Mouse (Mus musculus) C2C12 (cell line): ENCODE data around the gene Psd. TPM values are rescaled to one million over a fixed set of nuclear protein-coding genes. Genes with fewer than 3 reads are reported as not detected.

Source experiments
- H3K27me3 ChIP-seq: one replicate; pipeline ENCODE4 v1.6.1; 2011; ENCODE audit not compliant: control insufficient read depth, insufficient read depth, insufficient read length
- H3K36me3 ChIP-seq: one replicate; pipeline ENCODE4 v1.6.1; 2011; ENCODE audit not compliant: control insufficient read depth, insufficient read depth
- H3K4me3 ChIP-seq: one replicate; pipeline ENCODE4 v1.5.1; 2011; ENCODE audit warnings: mild to moderate bottlenecking, control low read depth; ENCODE audit not compliant: poor library complexity, insufficient read depth, severe bottlenecking
- H3K79me2 ChIP-seq: one replicate; pipeline ENCODE4 v1.6.1; 2011; ENCODE audit not compliant: control insufficient read depth, insufficient read depth
- H3K79me3 ChIP-seq: one replicate; pipeline ENCODE4 v1.6.1; 2011; ENCODE audit warnings: low read depth, control low read depth
- H3ac ChIP-seq: one replicate; pipeline ENCODE3; 2011; ENCODE audit warnings: low read depth; ENCODE audit not compliant: control insufficient read depth, insufficient read length
- CEBPB ChIP-seq: IDR thresholded peaks from one replicate; pipeline ENCODE4 v1.6.1; 2011; ENCODE audit warnings: low read depth, mild to moderate bottlenecking, control low read depth, moderate library complexity
- CTCF ChIP-seq: IDR thresholded peaks from one replicate; pipeline ENCODE4 v1.5.1; 2011; ENCODE audit not compliant: control insufficient read depth, insufficient read depth, insufficient read length
- FOSL1 ChIP-seq: IDR thresholded peaks from one replicate; pipeline ENCODE4 v1.8.0; 2011; ENCODE audit warnings: mild to moderate bottlenecking, low read length; ENCODE audit not compliant: poor library complexity, insufficient read depth, severe bottlenecking
- MAX ChIP-seq: IDR thresholded peaks from one replicate; pipeline ENCODE4 v1.6.1; 2011; ENCODE audit warnings: mild to moderate bottlenecking, control low read depth
- MYOD1 ChIP-seq: IDR thresholded peaks from one replicate; pipeline ENCODE4 v1.6.1; 2011; ENCODE audit warnings: low read depth; ENCODE audit not compliant: control insufficient read depth, insufficient read length
- MYOG ChIP-seq: IDR thresholded peaks from one replicate; pipeline ENCODE4 v1.6.1; 2011; ENCODE audit not compliant: control insufficient read depth, insufficient read length; ENCODE audit errors: extremely low read depth
- USF1 ChIP-seq: IDR thresholded peaks from one replicate; pipeline ENCODE4 v1.6.1; 2011; ENCODE audit warnings: low read depth, mild to moderate bottlenecking, control low read depth, moderate library complexity
- polyA plus RNA-seq: library from polyadenylated mRNA; unstranded; fragments of >200 nt; fragmentation: generic; extraction: Trizol; gene quantifications from one replicate; pipeline ENCODE4 v1.2.1, GENCODE M21; 2012; ENCODE audit warnings: missing spikeins

The Psd gene
- polyA plus RNA-seq, 1 experiment, result 11.8 TPM

DNA sequence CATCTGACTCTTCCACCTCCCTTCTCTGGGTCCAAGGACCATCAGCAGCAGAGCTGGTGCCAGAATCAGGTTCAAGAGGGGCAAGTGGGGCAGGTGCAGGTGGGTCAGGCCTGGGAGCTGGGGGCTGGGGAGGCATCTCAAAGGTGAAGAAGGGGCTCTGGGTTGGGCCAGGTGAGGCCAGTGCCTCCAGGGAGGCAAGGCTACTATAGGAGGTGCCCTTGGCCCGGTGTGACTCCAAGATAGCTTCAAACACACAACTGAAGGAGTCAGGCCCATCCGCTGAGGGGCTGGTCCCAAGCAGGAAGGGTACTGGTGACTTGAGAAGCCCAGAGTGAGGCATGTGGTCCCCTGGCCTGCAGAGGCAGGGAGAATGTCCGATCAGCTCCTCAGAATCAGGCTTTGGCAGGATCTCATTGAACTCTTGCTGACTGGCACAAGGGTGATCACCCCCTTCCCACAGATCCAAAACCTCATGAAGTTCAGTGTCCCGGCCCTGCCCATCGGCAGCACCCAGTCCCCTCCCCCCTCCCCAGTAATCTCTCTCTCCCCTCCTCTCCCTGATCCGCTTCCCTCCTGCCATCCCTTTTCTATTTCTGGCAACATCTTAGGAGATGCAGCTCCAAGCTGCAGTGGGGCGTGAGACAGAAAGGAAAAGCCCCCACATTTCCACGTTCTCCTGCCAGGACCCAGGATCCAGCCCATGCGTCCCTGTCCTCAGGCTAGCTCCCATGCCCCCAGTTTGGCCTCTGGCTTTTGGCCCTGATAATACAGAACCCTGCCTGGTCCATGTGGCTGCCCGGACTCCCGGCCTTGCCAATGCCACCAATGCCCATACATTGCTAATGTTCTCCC lies 4.6 kb downstream of the Psd start:
- peaks cover 42% of the 10 kb centered on the region for H3K27me3 ChIP-seq

DNA sequence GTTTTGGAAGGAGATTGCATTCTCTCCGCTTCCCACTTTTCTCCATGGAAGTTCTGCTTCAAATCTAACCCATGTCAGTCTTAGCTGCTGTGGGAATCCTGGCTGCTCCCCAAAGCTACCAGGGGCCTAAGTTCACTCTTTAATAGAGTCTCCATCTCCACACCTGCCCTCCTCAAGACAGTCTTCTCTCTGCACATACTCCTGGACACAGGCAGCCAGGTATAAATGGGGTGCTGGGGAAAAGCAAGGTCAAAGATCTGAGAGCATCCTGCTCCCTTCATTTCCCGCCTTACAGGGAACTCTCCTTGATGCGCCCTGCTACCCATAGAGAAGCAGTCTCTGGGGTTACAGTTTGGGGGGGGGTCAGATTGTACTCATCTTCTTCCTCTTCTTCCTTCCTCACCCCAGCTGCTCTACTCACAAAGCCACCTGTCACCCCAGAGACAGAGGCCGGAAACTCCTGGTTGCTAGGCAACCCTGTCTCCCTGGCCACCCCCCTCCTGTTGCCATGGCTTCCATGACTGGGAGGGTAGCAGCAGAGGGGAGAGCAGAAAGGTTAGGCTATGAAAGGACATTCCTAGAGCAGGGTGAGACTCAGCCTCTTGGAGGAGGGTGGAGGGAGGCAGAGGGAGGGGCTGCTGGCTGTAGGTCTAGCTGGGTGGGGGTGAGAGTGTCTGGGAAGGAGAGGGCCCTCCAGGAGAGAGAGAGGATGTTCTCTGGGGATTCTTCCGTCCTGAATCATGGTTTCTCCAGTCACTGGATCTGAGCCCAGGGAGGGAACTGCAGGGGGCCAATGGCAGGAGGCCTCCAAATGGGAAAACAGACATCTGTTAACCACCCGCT lies 5.6 kb downstream of the Psd start:
- Histone ChIP-seq H3K79me3 (no peaks in the 10 kb centered on the region), H3K4me3 (no peak overlapping the region), H3K79me2 (no peaks in the 10 kb centered on the region), H3ac (no peak overlapping the region), H3K27me3 (peaks cover 50% of the 10 kb centered on the region), H3K36me3 (no peaks in the 10 kb centered on the region)
- TF ChIP-seq FOSL1 (no peak), USF1 (no peak), CTCF (no peak), MAX (no peak), MYOG (no peak), MYOD1 (no peak), CEBPB (no peak)

More for the DNA sequence above, 4.6 kb downstream of the Psd start:
- TF ChIP-seq CEBPB, result no peak
- no peak for TF ChIP-seq FOSL1
- TF ChIP-seq MAX, result no peak
- no peak for TF ChIP-seq USF1
- TF ChIP-seq CTCF, result no peak
- TF ChIP-seq MYOD1, result no peak
- H3ac ChIP-seq, result no peak overlapping the region
- no peaks in the 10 kb centered on the region for H3K79me2 ChIP-seq
- no peak overlapping the region for H3K4me3 ChIP-seq
- no peaks in the 10 kb centered on the region for H3K79me3 ChIP-seq
- no peaks in the 10 kb centered on the region for H3K36me3 ChIP-seq

DNA sequence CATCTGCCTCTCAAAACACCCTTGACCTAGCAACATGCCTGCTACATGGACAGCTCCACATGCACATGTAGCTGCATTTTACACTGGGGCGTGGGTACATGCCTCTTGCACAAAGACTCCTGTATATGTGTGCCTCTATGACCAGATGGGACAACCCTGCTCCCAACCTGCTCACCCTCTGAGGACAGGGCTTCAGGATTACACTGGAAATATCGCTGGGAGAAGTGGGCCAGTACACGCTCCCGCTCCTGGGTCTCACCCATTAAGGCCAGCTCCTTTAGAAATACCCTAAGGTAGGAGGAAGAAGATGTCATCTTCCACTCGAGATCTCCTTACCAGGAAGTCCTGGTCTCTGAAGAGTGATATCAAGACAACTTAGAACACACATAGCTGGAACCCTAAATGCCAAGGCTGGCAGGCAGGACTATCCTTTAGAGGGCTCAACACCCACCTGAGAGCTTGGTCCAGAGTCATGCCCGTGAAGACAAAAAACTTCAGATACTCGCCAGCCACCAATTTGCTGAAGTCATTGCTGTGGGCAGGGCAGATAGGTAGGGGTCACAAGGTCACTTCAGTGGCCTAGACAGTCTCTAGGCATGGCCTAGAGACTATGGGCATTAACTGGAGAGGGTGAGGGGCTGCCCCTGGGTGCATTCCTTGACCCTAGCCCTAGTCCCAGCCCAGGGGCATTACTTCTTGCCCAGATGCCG lies 6.7 kb downstream of the Psd start:
- H3K27me3 ChIP-seq, result peaks cover 42% of the 10 kb centered on the region
- no peaks in the 10 kb centered on the region for H3K79me2 ChIP-seq
- no peaks in the 10 kb centered on the region for H3K79me3 ChIP-seq
- H3ac ChIP-seq, result no peak overlapping the region
- no peaks in the 10 kb centered on the region for H3K36me3 ChIP-seq
- no peak for TF ChIP-seq USF1
- no peak for TF ChIP-seq MYOG
- no peak for TF ChIP-seq CTCF
- TF ChIP-seq FOSL1, result no peak
- no peak for TF ChIP-seq MAX
- TF ChIP-seq CEBPB, result no peak
- no peak for TF ChIP-seq MYOD1
- H3K4me3 ChIP-seq, result no peak overlapping the region

DNA sequence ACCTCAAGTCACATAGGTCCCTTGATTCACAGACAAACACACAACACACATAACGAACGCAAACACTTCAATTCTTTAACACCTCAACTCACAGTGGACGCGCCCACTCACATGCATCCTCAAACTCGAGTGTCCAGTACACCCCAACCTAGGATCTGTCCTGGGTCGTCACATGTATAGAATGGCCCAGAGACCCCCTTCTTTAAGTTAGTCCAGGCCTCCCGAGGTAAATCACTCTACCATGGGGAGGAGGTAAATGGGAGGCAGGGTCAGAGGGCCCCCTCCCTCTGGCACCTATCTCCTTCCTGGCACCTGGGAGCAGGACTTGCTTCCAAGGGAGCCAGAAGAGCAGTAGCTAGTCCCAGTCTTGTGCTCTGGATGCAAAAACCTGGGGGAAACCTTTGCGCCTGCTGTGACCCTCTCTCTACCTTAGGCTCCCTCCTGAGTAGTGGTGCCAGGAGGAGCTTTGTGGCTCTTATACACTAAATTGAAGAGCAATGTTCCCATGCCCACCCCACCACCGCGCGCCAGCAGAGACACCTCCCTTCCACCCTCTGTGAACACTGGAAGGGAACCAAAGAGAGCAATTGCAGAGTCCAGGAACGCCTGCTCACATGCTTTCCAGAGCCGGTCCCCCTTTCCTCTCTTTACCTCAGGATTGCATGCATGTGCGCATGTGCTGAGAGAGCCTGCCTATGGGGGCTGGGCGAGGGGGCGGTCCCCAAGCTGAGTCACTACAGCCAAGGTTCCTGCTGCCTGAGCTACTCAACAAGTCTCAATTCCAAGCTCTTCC lies 8.2 kb downstream of the Psd start:
- Histone ChIP-seq H3K36me3 (no peaks in the 10 kb centered on the region), H3K79me3 (no peaks in the 10 kb centered on the region), H3K4me3 (no peak overlapping the region), H3K27me3 (peaks cover 33% of the 10 kb centered on the region), H3K79me2 (no peaks in the 10 kb centered on the region), H3ac (no peak overlapping the region)
- TF ChIP-seq USF1 (no peak), FOSL1 (no peak), CTCF (no peak)

DNA sequence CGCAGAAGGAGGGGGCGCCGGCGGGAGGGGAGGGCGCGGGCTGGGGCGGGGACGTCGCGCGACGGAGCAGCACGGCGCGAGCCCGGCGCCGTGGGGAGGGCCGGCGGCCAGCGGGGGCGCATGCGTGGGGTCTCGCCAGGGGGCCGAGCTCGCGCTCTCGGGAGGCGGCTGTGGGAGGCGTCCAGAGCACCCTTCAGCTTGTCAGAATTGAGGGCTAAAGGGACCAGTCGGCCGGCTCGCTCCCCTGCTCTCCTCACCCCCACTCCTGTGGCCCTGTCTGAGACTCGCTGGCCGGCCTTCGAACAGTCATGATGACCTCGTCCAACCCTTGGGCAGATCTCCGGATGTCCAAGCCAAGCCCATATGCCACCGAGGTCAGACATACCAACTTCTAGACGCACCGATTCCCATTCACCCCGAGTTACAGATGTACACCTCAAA lies 8.9 kb downstream of the Psd start:
- Histone ChIP-seq H3K79me3 (no peaks in the 10 kb centered on the region), H3ac (no peak overlapping the region), H3K79me2 (no peaks in the 10 kb centered on the region), H3K4me3 (no peak overlapping the region), H3K36me3 (no peaks in the 10 kb centered on the region), H3K27me3 (peaks cover 31% of the 10 kb centered on the region)
- TF ChIP-seq CTCF (no peak), MYOD1 (no peak), CEBPB (no peak), USF1 (no peak), MAX (no peak), FOSL1 (no peak), MYOG (no peak)
